Mouse (Mus musculus) midbrain, embryonic 15.5 days (tissue): ENCODE results near the gene Col6a3. TPM values are rescaled to one million over a fixed set of nuclear protein-coding genes. Genes with fewer than 3 reads are reported as not detected.

Experiments used
- ATAC-seq: fragments of 200-750 bp; cut with Nextera tagmentation; replicated peaks from 2 replicates; pipeline ENCODE4 v1.8.0; 2017; ENCODE audit warnings: moderate TSS enrichment
- H3K27ac ChIP-seq: fragments of 300-500 bp; sonication (generic); 2 replicates; pipeline ENCODE4 v1.5.1; 2015; ENCODE audit warnings: mild to moderate bottlenecking, inconsistent platforms
- H3K27me3 ChIP-seq: fragments of 300-500 bp; sonication (generic); replicated peaks from 2 replicates; pipeline ENCODE4 v1.6.1; 2015; ENCODE audit warnings: inconsistent platforms
- H3K36me3 ChIP-seq: fragments of 300-500 bp; sonication (generic); replicated peaks from 2 replicates; pipeline ENCODE4 v1.6.1; 2015; ENCODE audit warnings: inconsistent platforms
- H3K4me1 ChIP-seq: fragments of 300-500 bp; sonication (generic); 2 replicates; pipeline ENCODE4 v1.6.1; 2015; ENCODE audit warnings: inconsistent platforms
- H3K4me2 ChIP-seq: fragments of 300-500 bp; sonication (generic); 2 replicates; pipeline ENCODE4 v1.6.1; 2015; ENCODE audit warnings: inconsistent platforms, mild to moderate bottlenecking, moderate library complexity
- H3K4me3 ChIP-seq: fragments of 300-500 bp; sonication (generic); 2 replicates; pipeline ENCODE4 v1.5.1; 2015; ENCODE audit warnings: mild to moderate bottlenecking, inconsistent platforms
- H3K9ac ChIP-seq: fragments of 300-500 bp; sonication (generic); 2 replicates; pipeline ENCODE4 v1.6.1; 2015; ENCODE audit warnings: mild to moderate bottlenecking, inconsistent platforms
- H3K9me3 ChIP-seq: fragments of 300-500 bp; sonication (generic); 2 replicates; pipeline ENCODE4 v1.6.1; 2016; ENCODE audit warnings: inconsistent platforms
- WGBS: fragments of 180-500 bp; shearing (Covaris S2); methylation state at CpG from one replicate; pipeline ENCODE4 v1.1.7; 2015; ENCODE audit warnings: mixed read lengths; 5-methylcytosine and 5-hydroxymethylcytosine counted together
- polyA plus RNA-seq: library from polyadenylated mRNA; unstranded; fragments of >200 nt; fragmentation: Nextera tagmentation; extraction: Ambion mirVana; gene quantifications from 2 replicates; pipeline ENCODE4 v1.2.1, GENCODE M21; 2015

Col6a3 gene
- polyA plus RNA-seq, 1 experiment from 2014 or later = 7.3 TPM

GRCm38 (mm10) chr1:90789506-90789905, 54.3 kb downstream of the Col6a3 start:
- no peak overlapping the region for H3K4me3 ChIP-seq
- H3K36me3 ChIP-seq = no peaks in the 10 kb centered on the region
- H3K9ac ChIP-seq = no peak overlapping the region
- no peaks in the 10 kb centered on the region for H3K9me3 ChIP-seq
- no peaks in the 10 kb centered on the region for H3K4me1 ChIP-seq
- no peak overlapping the region for H3K27ac ChIP-seq
- H3K4me2 ChIP-seq = no peak overlapping the region
- WGBS = 89% methylated on average over 6 of the region's 6 CpGs
- no peaks in the 10 kb centered on the region for H3K27me3 ChIP-seq
- no peak for ATAC-seq

DNA sequence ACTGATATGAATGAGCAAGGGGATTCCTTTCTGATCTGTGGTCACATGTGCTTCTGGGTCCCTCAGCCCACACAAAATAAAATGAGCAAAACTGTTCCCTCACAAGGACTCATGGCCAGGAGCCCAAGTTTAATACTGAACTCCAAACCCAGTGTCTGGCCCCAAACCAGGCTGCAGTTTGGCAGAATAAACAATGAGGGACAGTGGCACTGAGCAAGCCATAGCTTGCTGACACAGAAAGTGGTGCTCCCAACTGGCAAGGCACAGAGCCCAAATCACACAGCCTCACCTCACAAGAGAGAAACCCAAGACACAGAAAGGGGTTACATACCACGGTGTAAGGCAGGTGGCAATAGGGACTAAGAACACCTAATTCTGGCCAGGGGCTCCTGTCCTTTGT, 63.3 kb downstream of the Col6a3 start:
- Histone ChIP-seq H3K4me2 (no peak overlapping the region), H3K9ac (no peak overlapping the region), H3K27me3 (no peaks in the 10 kb centered on the region), H3K36me3 (no peaks in the 10 kb centered on the region), H3K27ac (no peak overlapping the region), H3K4me3 (no peak overlapping the region), H3K4me1 (no peaks in the 10 kb centered on the region), H3K9me3 (no peaks in the 10 kb centered on the region)
- no peak for ATAC-seq
- WGBS = 85% methylated on average over 1 of the region's 1 CpGs

- H3K4me3 ChIP-seq = no peak overlapping the region
- H3K36me3 ChIP-seq = no peaks in the 10 kb centered on the region
- 94% methylated on average over 7 of the region's 7 CpGs for WGBS
- no peaks in the 10 kb centered on the region for H3K27me3 ChIP-seq
- H3K9me3 ChIP-seq = no peaks in the 10 kb centered on the region
- H3K4me1 ChIP-seq = no peaks in the 10 kb centered on the region
- no peak overlapping the region for H3K9ac ChIP-seq
- ATAC-seq = no peak
- no peak overlapping the region for H3K4me2 ChIP-seq
- H3K27ac ChIP-seq = no peak overlapping the region
Measured at GRCm38 (mm10) chr1:90779072-90779471, 64.7 kb downstream of the Col6a3 start.

GRCm38 (mm10) chr1:90775477-90776241, 68.1 kb downstream of the Col6a3 start:
- Histone ChIP-seq H3K27me3 (no peaks in the 10 kb centered on the region), H3K36me3 (no peaks in the 10 kb centered on the region), H3K9me3 (no peaks in the 10 kb centered on the region), H3K4me1 (no peaks in the 10 kb centered on the region), H3K4me2 (no peak overlapping the region), H3K4me3 (no peak overlapping the region), H3K9ac (no peak overlapping the region), H3K27ac (peak overlapping the region; percentile 9)
- 12% methylated on average over 10 of the region's 10 CpGs for WGBS
- peak; percentile 83 for ATAC-seq

DNA sequence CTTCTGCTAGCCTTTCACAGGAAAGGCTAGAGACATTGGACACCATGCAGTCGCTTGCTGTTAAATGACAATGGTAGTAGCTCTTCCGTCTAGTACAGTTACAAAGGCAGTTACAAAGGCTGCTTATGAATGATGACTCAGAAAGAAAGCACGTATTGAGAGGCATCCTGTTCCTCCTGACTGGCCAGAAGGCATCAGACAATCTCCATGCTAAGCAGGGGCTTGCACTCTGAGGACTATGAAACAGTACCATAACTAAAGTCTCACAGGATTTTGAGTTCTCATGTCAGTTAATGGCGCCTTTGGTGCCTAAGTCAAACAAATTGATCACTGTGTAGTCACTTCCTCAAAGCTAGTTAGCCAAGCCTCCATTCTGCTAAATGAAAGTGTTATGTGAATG, 72.6 kb downstream of the Col6a3 start:
- no peak for ATAC-seq
- Histone ChIP-seq H3K36me3 (no peaks in the 10 kb centered on the region), H3K9me3 (no peaks in the 10 kb centered on the region), H3K4me2 (no peak overlapping the region), H3K27me3 (no peaks in the 10 kb centered on the region), H3K9ac (no peak overlapping the region), H3K27ac (no peak overlapping the region), H3K4me1 (no peaks in the 10 kb centered on the region), H3K4me3 (no peak overlapping the region)
- 70% methylated on average over 4 of the region's 4 CpGs for WGBS

- 80% methylated on average over 7 of the region's 7 CpGs for WGBS
Measured at GRCm38 (mm10) chr1:90770027-90770426, 73.7 kb downstream of the Col6a3 start.

GRCm38 (mm10) chr1:90769301-90769700, 74.5 kb downstream of the Col6a3 start:
- 55% methylated on average over 7 of the region's 7 CpGs for WGBS
- Histone ChIP-seq H3K36me3 (no peaks in the 10 kb centered on the region), H3K27me3 (no peaks in the 10 kb centered on the region), H3K27ac (no peak overlapping the region), H3K4me3 (no peak overlapping the region), H3K9me3 (no peaks in the 10 kb centered on the region), H3K4me2 (no peak overlapping the region), H3K4me1 (no peaks in the 10 kb centered on the region), H3K9ac (no peak overlapping the region)
- ATAC-seq = no peak

More at GRCm38 (mm10) chr1:90770027-90770426, 73.7 kb downstream of the Col6a3 start:
- H3K36me3 ChIP-seq = no peaks in the 10 kb centered on the region
- no peak overlapping the region for H3K9ac ChIP-seq
- H3K27me3 ChIP-seq = no peaks in the 10 kb centered on the region
- H3K4me2 ChIP-seq = no peak overlapping the region
- H3K4me3 ChIP-seq = no peak overlapping the region
- no peaks in the 10 kb centered on the region for H3K9me3 ChIP-seq
- H3K4me1 ChIP-seq = no peaks in the 10 kb centered on the region
- H3K27ac ChIP-seq = no peak overlapping the region
- ATAC-seq = no peak

- WGBS = 90% methylated on average over 4 of the region's 4 CpGs
- H3K4me2 ChIP-seq = no peak overlapping the region
Measured at GRCm38 (mm10) chr1:90758091-90758673, 85.6 kb downstream of the Col6a3 start.

GRCm38 (mm10) chr1:90753869-90754563, 89.8 kb downstream of the Col6a3 start:
- no peaks in the 10 kb centered on the region for H3K36me3 ChIP-seq
- peak overlapping the region; percentile 27 for H3K4me2 ChIP-seq
- H3K27ac ChIP-seq = no peak overlapping the region
- H3K27me3 ChIP-seq = no peaks in the 10 kb centered on the region
- peaks cover 10% of the 10 kb centered on the region for H3K4me1 ChIP-seq
- H3K9ac ChIP-seq = no peak overlapping the region
- 41% methylated on average over 17 of the region's 17 CpGs for WGBS
- no peak for ATAC-seq
- H3K9me3 ChIP-seq = no peaks in the 10 kb centered on the region
- no peak overlapping the region for H3K4me3 ChIP-seq

More at GRCm38 (mm10) chr1:90758091-90758673, 85.6 kb downstream of the Col6a3 start:
- peaks cover 10% of the 10 kb centered on the region for H3K4me1 ChIP-seq
- no peaks in the 10 kb centered on the region for H3K36me3 ChIP-seq
- no peaks in the 10 kb centered on the region for H3K9me3 ChIP-seq
- no peak overlapping the region for H3K9ac ChIP-seq
- no peaks in the 10 kb centered on the region for H3K27me3 ChIP-seq
- ATAC-seq = no peak
- no peak overlapping the region for H3K27ac ChIP-seq
- H3K4me3 ChIP-seq = no peak overlapping the region

DNA sequence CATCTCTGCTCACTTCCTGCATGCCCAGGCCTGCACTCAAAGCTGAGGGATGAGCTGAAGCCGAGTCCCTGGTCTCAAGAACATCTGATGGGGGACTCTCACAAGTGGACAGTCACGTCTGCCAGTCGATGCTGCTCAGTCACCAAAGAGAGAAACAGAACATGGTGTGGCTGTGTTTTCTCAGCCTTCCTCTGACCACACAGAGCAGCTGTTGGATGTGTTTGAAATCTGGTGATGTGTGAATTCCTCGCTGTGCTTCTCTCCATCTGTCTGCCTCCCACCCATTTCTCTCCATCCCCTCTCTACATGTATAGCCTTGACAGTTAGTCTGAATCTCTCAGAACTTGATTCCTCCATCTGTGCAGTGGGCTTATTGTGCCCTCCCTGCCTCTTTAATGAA, 92.5 kb downstream of the Col6a3 start:
- no peak for ATAC-seq
- Histone ChIP-seq H3K36me3 (no peaks in the 10 kb centered on the region), H3K4me3 (no peak overlapping the region), H3K4me2 (no peak overlapping the region), H3K27me3 (no peaks in the 10 kb centered on the region), H3K9ac (no peak overlapping the region), H3K4me1 (peaks cover 10% of the 10 kb centered on the region), H3K9me3 (no peaks in the 10 kb centered on the region), H3K27ac (no peak overlapping the region)
- WGBS = 78% methylated on average over 4 of the region's 4 CpGs

- H3K9me3 ChIP-seq = no peaks in the 10 kb centered on the region
- no peak overlapping the region for H3K27ac ChIP-seq
- H3K4me1 ChIP-seq = peaks cover 11% of the 10 kb centered on the region
- H3K4me3 ChIP-seq = no peak overlapping the region
- 69% methylated on average over 8 of the region's 8 CpGs for WGBS
- no peak overlapping the region for H3K9ac ChIP-seq
- no peak overlapping the region for H3K4me2 ChIP-seq
- H3K27me3 ChIP-seq = no peaks in the 10 kb centered on the region
- H3K36me3 ChIP-seq = no peaks in the 10 kb centered on the region
- ATAC-seq = no peak
Measured at GRCm38 (mm10) chr1:90750169-90750568, 93.6 kb downstream of the Col6a3 start.

GRCm38 (mm10) chr1:90748544-90748943, 95.2 kb downstream of the Col6a3 start:
- no peak overlapping the region for H3K4me2 ChIP-seq
- no peak overlapping the region for H3K4me3 ChIP-seq
- no peaks in the 10 kb centered on the region for H3K36me3 ChIP-seq
- H3K27me3 ChIP-seq = no peaks in the 10 kb centered on the region
- H3K4me1 ChIP-seq = peaks cover 15% of the 10 kb centered on the region
- no peaks in the 10 kb centered on the region for H3K9me3 ChIP-seq
- WGBS = 75% methylated on average over 4 of the region's 4 CpGs
- ATAC-seq = no peak
- H3K9ac ChIP-seq = no peak overlapping the region
- H3K27ac ChIP-seq = no peak overlapping the region
